Mouse (Mus musculus): ENCODE data around the gene Neu1. TPM values are rescaled to one million over a fixed set of nuclear protein-coding genes. Genes with fewer than 3 reads are reported as not detected.
A peak's percentile ranks its signal among the peaks of the same experiment; 100 is the strongest.

Neu1 gene
- polyA plus RNA-seq, 1 experiment from 2014 or later, result 30.6 TPM

DNA sequence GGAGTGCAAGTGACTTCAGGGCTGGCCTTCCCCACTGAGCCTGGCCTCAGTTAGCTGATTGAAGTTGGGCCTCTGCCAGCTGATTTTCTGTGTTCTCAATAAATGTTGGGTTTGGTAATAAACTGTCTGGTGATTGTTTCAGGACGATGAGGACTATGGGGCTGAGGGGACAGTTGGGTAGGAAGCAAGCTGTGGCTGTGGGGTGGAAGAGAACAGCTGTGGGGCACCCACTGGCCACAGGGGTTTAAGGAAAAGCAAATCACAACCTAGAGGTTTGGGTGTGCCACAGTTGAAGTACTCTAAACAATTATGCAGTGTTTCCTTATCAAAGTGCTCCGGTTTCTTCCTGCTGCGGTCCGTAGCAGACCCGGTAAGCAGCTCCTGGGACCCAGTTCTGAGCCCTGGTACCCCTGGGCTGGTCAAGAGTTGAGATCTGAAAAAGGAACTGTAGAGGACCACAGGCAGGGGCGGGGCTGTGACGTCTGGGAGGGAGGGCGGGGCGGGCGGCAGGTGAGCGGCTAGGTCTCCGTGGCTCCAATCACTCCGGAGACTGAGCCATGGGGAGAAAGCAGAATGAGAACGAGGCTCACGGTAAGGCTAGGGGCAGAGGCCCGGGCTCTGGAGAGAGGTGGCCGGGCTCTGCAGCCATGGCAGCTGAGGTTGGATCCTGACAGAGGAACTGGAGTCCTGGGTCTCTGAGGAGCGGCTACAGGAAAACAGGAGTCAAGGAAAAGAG lies 17.0 kb upstream of the Neu1 start, which contains the start of gene Slc44a4:
TSS of gene Slc44a4 (plus strand) at position 537 of the 736 bp plus-strand sequence.
- Histone ChIP-seq H3K27ac (no peak within 1 kb of the TSS), H3K36me3 (peaks cover 51% of the 10 kb centered on the region), H3K9me3 (no peaks in the 10 kb centered on the region), H3K9ac (no peak within 1 kb of the TSS), H3K4me3 (no peak within 1 kb of the TSS), H3K27me3 (no peaks in the 10 kb centered on the region), H3K4me2 (no peak within 1 kb of the TSS), H3K4me1 (replicated peaks) (no peaks in the 10 kb centered on the region)
- ATAC-seq (ENCODE audit: low FRiP score), result no peak
- 38% methylated on average over 18 of the region's 18 CpGs for WGBS

GRCm38 (mm10) chr17:34915410-34915831 lies 15.6 kb upstream of the Neu1 start:
- WGBS, result 22% methylated on average over 10 of the region's 11 CpGs
- H3K4me2 ChIP-seq, result no peak overlapping the region
- no peaks in the 10 kb centered on the region for H3K9me3 ChIP-seq
- no peak for ATAC-seq (ENCODE audit: low FRiP score)
- H3K4me1 ChIP-seq (replicated peaks), result no peaks in the 10 kb centered on the region
- peaks cover 37% of the 10 kb centered on the region for H3K36me3 ChIP-seq
- no peaks in the 10 kb centered on the region for H3K27me3 ChIP-seq
- H3K4me3 ChIP-seq, result no peak overlapping the region
- no peak overlapping the region for H3K27ac ChIP-seq
- H3K9ac ChIP-seq, result no peak overlapping the region

DNA sequence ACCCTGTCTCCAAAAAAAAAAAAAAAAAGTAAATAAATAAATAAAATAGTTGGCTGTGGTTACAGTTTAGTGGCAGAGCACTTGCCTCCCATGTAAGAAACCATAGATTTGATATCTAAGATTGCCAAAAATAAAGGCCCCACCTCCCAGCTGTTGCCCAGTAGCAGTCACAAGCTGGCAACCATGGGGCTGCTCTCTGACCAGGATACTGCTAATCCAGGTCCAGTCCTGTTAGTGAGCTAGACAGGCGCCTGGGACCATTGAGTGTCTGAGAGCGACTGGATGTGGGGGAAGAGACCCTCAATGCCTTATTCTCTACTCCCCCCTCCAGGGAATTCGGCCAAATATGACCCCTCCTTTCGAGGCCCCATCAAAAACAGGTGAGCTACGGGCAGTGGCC lies 14.7 kb upstream of the Neu1 start:
- no peak for ATAC-seq (ENCODE audit: low FRiP score)
- no peaks in the 10 kb centered on the region for H3K27me3 ChIP-seq
- WGBS, result 85% methylated on average over 5 of the region's 5 CpGs
- no peaks in the 10 kb centered on the region for H3K4me1 ChIP-seq (replicated peaks)
- H3K9me3 ChIP-seq, result no peaks in the 10 kb centered on the region
- H3K36me3 ChIP-seq, result peaks cover 29% of the 10 kb centered on the region
- no peak overlapping the region for H3K9ac ChIP-seq
- H3K4me2 ChIP-seq, result no peak overlapping the region
- no peak overlapping the region for H3K4me3 ChIP-seq
- H3K27ac ChIP-seq, result no peak overlapping the region

DNA sequence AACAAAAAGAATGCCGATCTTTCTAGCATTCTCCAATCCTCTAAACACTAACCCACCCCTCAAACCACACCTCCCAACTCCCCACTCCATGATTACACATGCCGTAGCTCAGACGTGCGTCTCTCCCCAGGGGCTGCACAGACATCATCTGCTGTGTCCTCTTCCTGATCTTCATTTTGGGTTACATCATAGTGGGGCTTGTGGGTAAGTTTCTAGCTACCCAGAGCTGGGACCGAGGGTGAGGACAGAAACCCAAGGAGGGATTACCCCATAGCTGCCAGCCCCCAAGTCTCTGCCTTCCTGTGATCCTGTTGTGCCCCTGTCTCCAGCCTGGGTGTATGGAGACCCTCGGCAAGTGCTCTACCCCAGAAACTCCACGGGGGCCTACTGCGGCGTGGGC lies 13.9 kb upstream of the Neu1 start:
- Histone ChIP-seq H3K27ac (no peak overlapping the region), H3K27me3 (no peaks in the 10 kb centered on the region), H3K9me3 (no peaks in the 10 kb centered on the region), H3K9ac (no peak overlapping the region), H3K4me3 (no peak overlapping the region), H3K36me3 (peaks cover 20% of the 10 kb centered on the region), H3K4me1 (replicated peaks) (no peaks in the 10 kb centered on the region), H3K4me2 (no peak overlapping the region)
- WGBS, result 80% methylated on average over 9 of the region's 9 CpGs
- no peak for ATAC-seq (ENCODE audit: low FRiP score)

GRCm38 (mm10) chr17:34922939-34923338 lies 8.1 kb upstream of the Neu1 start:
- no peak overlapping the region for H3K27ac ChIP-seq
- no peaks in the 10 kb centered on the region for H3K36me3 ChIP-seq

GRCm38 (mm10) chr17:34924258-34924657 lies 6.8 kb upstream of the Neu1 start:
- WGBS, result 87% methylated on average over 4 of the region's 5 CpGs
- no peak overlapping the region for H3K27ac ChIP-seq
- no peaks in the 10 kb centered on the region for H3K36me3 ChIP-seq
- no peaks in the 10 kb centered on the region for H3K4me1 ChIP-seq (replicated peaks)
- H3K27me3 ChIP-seq, result no peaks in the 10 kb centered on the region
- H3K9ac ChIP-seq, result no peak overlapping the region
- no peaks in the 10 kb centered on the region for H3K9me3 ChIP-seq
- ATAC-seq (ENCODE audit: low FRiP score), result no peak
- no peak overlapping the region for H3K4me3 ChIP-seq
- no peak overlapping the region for H3K4me2 ChIP-seq

More at GRCm38 (mm10) chr17:34922939-34923338, 8.1 kb upstream of the Neu1 start:
- H3K4me2 ChIP-seq, result no peak overlapping the region
- H3K27me3 ChIP-seq, result no peaks in the 10 kb centered on the region
- H3K4me1 ChIP-seq (replicated peaks), result no peaks in the 10 kb centered on the region
- H3K4me3 ChIP-seq, result no peak overlapping the region
- no peak overlapping the region for H3K9ac ChIP-seq
- 51% methylated on average over 6 of the region's 6 CpGs for WGBS
- no peak for ATAC-seq (ENCODE audit: low FRiP score)
- H3K9me3 ChIP-seq, result no peaks in the 10 kb centered on the region

GRCm38 (mm10) chr17:34927306-34928019 lies 3.6 kb upstream of the Neu1 start:
- Histone ChIP-seq H3K4me3 (no peak overlapping the region), H3K27me3 (no peaks in the 10 kb centered on the region), H3K36me3 (no peaks in the 10 kb centered on the region), H3K27ac (no peak overlapping the region), H3K9ac (no peak overlapping the region), H3K4me1 (replicated peaks) (peaks cover 11% of the 10 kb centered on the region), H3K9me3 (no peaks in the 10 kb centered on the region), H3K4me2 (no peak overlapping the region)
- no peak for ATAC-seq (ENCODE audit: low FRiP score)
- WGBS, result 89% methylated on average over 18 of the region's 18 CpGs

DNA sequence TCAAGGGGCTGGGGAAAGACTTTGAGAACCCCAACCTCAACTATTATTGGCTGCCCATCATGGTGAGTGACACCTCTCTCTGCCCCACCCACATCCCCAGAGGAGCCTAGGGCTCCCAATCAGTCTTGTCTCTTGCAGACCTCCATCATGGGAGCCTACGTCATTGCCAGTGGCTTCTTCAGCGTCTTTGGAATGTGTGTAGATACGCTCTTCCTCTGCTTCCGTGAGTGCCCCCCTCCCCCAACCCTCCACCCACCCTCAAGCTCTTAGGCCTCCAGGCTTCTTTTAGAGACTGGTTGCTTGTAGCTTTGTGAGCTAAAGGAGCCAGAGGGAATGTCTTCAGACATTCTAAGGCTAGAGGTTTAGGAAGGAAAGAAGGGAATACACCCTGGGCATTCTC lies 2.2 kb upstream of the Neu1 start:
- WGBS, result 72% methylated on average over 4 of the region's 4 CpGs
- Histone ChIP-seq H3K4me3 (no peak overlapping the region), H3K4me2 (no peak overlapping the region), H3K4me1 (replicated peaks) (peaks cover 15% of the 10 kb centered on the region), H3K27ac (no peak overlapping the region), H3K9ac (no peak overlapping the region), H3K36me3 (peaks cover 7% of the 10 kb centered on the region), H3K27me3 (0 out of 2 replicates have a peak, but pooled peaks cover 3% of the 10 kb centered on the region), H3K9me3 (no peaks in the 10 kb centered on the region)
- no peak for ATAC-seq (ENCODE audit: low FRiP score)

DNA sequence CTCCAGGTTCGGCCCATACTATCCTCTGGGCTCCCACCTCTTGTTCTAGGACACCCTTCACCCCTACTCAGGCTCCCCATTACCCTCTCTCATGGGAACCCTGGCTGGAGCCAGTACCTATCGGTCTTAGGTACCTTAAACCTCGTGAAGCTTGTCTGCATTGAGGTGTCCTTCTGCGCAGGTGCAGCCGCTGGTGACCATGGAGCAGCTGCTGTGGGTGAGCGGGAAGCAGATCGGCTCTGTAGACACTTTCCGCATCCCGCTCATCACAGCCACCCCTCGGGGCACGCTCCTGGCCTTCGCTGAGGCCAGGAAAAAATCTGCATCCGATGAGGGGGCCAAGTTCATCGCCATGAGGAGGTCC lies 664 bp downstream of the Neu1 start:
- peak overlapping the region; percentile 79 for H3K27ac ChIP-seq
- H3K9ac ChIP-seq, result peak overlapping the region; percentile 94
- H3K4me3 ChIP-seq, result peak overlapping the region; percentile 83
- H3K4me1 ChIP-seq (replicated peaks), result peaks cover 15% of the 10 kb centered on the region
- ATAC-seq (ENCODE audit: low FRiP score), result no peak; the same call in 1 of the 2 replicates
- H3K4me2 ChIP-seq, result peak overlapping the region; percentile 99
- peaks cover 31% of the 10 kb centered on the region for H3K36me3 ChIP-seq
- H3K9me3 ChIP-seq, result no peaks in the 10 kb centered on the region
- 10% methylated on average over 14 of the region's 14 CpGs for WGBS
- H3K27me3 ChIP-seq, result 0 out of 2 replicates have a peak, but pooled peaks cover 3% of the 10 kb centered on the region

DNA sequence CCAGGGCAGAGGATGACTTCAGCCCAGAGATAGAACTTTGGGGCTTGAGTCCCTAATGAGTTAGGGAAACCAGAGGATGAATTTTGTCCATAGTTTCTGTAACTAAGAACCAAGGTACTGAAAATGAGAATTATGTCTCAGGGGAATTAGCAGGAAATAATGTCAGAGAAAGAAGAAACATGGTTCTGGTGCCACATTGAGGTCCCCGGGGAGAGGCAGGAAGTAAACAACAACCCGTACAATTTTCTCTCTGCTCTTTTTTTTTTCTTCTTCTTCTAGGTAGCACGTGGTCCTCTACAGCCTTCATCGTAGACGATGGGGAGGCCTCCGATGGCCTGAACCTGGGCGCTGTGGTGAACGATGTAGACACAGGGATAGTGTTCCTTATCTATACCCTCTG lies 1.2 kb downstream of the Neu1 start:
- Histone ChIP-seq H3K4me3 (peak overlapping the region; percentile 83), H3K36me3 (peaks cover 31% of the 10 kb centered on the region), H3K9ac (peak overlapping the region; percentile 94), H3K4me1 (replicated peaks) (peaks cover 15% of the 10 kb centered on the region), H3K27me3 (0 out of 2 replicates have a peak, but pooled peaks cover 3% of the 10 kb centered on the region), H3K9me3 (no peaks in the 10 kb centered on the region), H3K27ac (no peak overlapping the region), H3K4me2 (peak overlapping the region; percentile 99)
- WGBS, result 88% methylated on average over 8 of the region's 8 CpGs
- ATAC-seq (ENCODE audit: low FRiP score), result no peak

GRCm38 (mm10) chr17:34934031-34934430 lies 3.0 kb downstream of the Neu1 start:
- Histone ChIP-seq H3K9me3 (no peaks in the 10 kb centered on the region), H3K4me2 (no peak overlapping the region), H3K9ac (peak overlapping the region; percentile 31; the same call in 1 of the 2 replicates), H3K27me3 (0 out of 2 replicates have a peak, but pooled peaks cover 3% of the 10 kb centered on the region), H3K4me1 (replicated peaks) (peaks cover 15% of the 10 kb centered on the region), H3K4me3 (no peak overlapping the region), H3K27ac (no peak overlapping the region), H3K36me3 (peaks cover 31% of the 10 kb centered on the region)
- WGBS, result 69% methylated on average over 22 of the region's 24 CpGs
- no peak for ATAC-seq (ENCODE audit: low FRiP score)

DNA sequence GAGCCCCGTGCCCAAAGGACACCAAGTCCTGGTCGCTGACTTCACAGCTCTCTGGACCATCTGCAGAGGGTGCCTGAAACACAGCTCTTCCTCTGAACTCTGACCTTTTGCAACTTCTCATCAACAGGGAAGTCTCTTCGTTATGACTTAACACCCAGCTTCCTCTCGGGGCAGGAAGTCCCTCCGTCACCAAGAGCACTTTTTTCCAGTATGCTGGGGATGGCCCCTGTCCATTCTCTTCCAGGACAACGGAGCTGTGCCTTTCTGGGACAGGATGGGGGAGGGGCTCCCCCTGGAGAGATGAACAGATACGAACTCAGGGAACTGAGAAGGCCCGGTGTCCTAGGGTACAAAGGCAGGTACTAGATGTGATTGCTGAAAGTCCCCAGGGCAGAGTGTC lies 3.8 kb downstream of the Neu1 start:
- WGBS, result 51% methylated on average over 8 of the region's 8 CpGs
- peaks cover 31% of the 10 kb centered on the region for H3K36me3 ChIP-seq
- H3K4me2 ChIP-seq, result no peak overlapping the region
- H3K9me3 ChIP-seq, result no peaks in the 10 kb centered on the region
- H3K27ac ChIP-seq, result no peak overlapping the region
- no peak for ATAC-seq (ENCODE audit: low FRiP score)
- 0 out of 2 replicates have a peak overlapping the region, but pooled peaks have one; percentile 31 for H3K9ac ChIP-seq
- 0 out of 2 replicates have a peak, but pooled peaks cover 3% of the 10 kb centered on the region for H3K27me3 ChIP-seq
- no peak overlapping the region for H3K4me3 ChIP-seq
- H3K4me1 ChIP-seq (replicated peaks), result peaks cover 15% of the 10 kb centered on the region
